Comparison of ENCODE assay signal across 10 mouse cellular contexts in the genomic region with DNA sequence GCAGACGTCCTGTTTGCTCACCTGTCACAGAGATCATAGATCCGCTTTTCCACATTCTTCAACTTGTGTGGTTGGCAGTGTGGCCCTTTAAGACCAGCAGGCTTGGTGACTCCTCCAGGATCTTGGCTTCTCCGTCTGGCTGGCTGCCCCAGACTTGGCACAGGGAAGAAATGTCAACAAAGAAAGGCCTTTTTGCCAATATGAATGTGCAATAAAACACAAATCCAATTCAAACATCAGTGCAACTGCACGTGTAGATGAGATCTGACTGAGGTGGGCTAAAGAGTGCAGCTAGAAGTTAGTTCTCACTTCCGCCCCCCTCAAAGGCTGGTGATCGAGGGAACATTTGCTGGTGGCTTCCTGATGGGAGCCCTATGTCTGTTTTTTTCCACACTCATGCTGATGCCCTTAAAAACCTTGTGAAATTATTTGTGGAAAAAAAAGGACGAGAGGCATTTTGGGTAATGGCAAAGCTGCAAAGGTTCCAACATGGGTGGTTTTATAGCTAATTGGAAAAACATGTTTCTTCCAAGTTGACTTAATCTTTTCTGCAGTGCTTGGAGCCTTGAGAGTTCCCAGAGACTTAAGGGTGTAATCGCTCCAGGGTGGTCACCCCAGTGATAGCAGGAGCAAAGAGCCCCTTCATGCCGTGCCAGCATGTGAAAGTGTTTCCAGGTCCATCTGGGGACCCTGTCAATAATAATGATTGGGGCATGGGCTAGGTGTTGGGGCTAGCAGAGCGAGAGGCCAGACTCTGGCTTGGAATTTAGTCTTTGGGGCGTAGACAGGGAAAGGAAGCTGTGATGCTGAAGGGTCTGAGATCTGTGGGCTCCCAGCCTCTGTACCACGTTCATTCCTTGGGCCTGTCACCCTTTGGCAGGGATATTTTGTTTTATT. TPM values are rescaled to one million over a fixed set of nuclear protein-coding genes. Genes with fewer than 3 reads are reported as not detected.
DNase-seq lines count a peak whose midpoint lies in the region; ATAC-seq and TF ChIP-seq lines count a peak whose summit lies in the region.
"Had no signal": no experiment of that assay in that cellular context is flagged by ENCODE, and none has a peak within 500 bp of the region (broad histone marks: within the 10 kb centered on the region; RNA-seq: fewer than 3 reads in every experiment).

No protein-coding gene starts in this region.

- no peak overlapping the region for H3K4me2 ChIP-seq in kidney, embryonic 14.5 days (replicated peaks; ENCODE audit: low read depth, low read length)

- no peak overlapping the region for H3K9ac ChIP-seq in kidney, embryonic 14.5 days (ENCODE audit: low read depth, low read length)

- DNase-seq in kidney, adult 11 months = peak; percentile 69
- DNase-seq in gastrocnemius, postnatal 14 days = peak; percentile 66
- DNase-seq in layer of hippocampus, adult 2 months (ENCODE audit: low spot score in 2 of 2) = peak; percentile 42 to 52
- DNase-seq in ovary, postnatal 10 days (ENCODE audit: low spot score) = peak; percentile 41
- DNase-seq in MN1 (ENCODE audit: low spot score) = no peak
- DNase-seq in T-cell, adult 2 months (ENCODE audit: low spot score) = no peak

- no peaks in the 10 kb centered on the region for H3K36me3 ChIP-seq in kidney, embryonic 14.5 days (ENCODE audit: control insufficient read depth, insufficient read depth, low read length)

- WGBS in kidney, embryonic 14.5 days = 67% methylated on average over 12 of the region's 12 CpGs

- intact Hi-C loops in gastrocnemius, postnatal 14 days (cut with DNase I; ENCODE audit: low total_unique reads) = no loop called here

- 0 out of 2 replicates have a peak, but pooled peaks cover 4% of the 10 kb centered on the region for H3K4me1 ChIP-seq in kidney, embryonic 14.5 days (ENCODE audit: control insufficient read depth, insufficient read depth, low read length)

- H3K27ac ChIP-seq in kidney, embryonic 14.5 days (ENCODE audit: low read depth, low read length) = no peak overlapping the region
- H3K27ac ChIP-seq in layer of hippocampus, adult 2 months = peak overlapping the region; percentile 5; the same call in 1 of the 2 replicates

- no peak for ATAC-seq in kidney, embryonic 14.5 days (ENCODE audit: low FRiP score, low TSS enrichment)
- peak; percentile 70 for ATAC-seq in cerebellum, adult (ENCODE audit: insufficient number of reproducible peaks, low FRiP score, low TSS enrichment)
- ATAC-seq: Patski had no signal

- no peak overlapping the region for H3K4me3 ChIP-seq in kidney, embryonic 14.5 days (ENCODE audit: low read length)
- no peak overlapping the region for H3K4me3 ChIP-seq in layer of hippocampus, adult 2 months

- TF ChIP-seq CTCF in layer of hippocampus, adult 2 months (conservative IDR thresholded peaks at IDR 0.05) = 0 out of 2 replicates have a peak, but pooled peaks have one; percentile 6

- no peaks in the 10 kb centered on the region for H3K9me3 ChIP-seq in kidney, embryonic 14.5 days (ENCODE audit: control insufficient read depth, low read length)

- H3K27me3 ChIP-seq in kidney, embryonic 14.5 days (ENCODE audit: control insufficient read depth, insufficient read depth, low read length) = no peaks in the 10 kb centered on the region
- H3K27me3 ChIP-seq: Patski had no signal

RNA-seq across cellular contexts. Expression of gene Rmi2, which starts 15.4 kb away (rescaled TPM):
- 6.0 and 6.2 TPM in 2 replicates for polyA plus RNA-seq in kidney, embryonic 14.5 days (2014; fragmentation: Nextera tagmentation; extraction: Ambion mirVana)
- total RNA-seq in gastrocnemius, postnatal 14 days (2021) = 1 to 10 TPM; 1.5 to 2.0 TPM
- total RNA-seq in layer of hippocampus, adult 2 months (2021) = under 1 TPM; 0.15 to 0.22 TPM

RNA-seq across cellular contexts. Expression of gene Gm11172, which starts 37.5 kb away (rescaled TPM):
- polyA plus RNA-seq in kidney, embryonic 14.5 days (2014; fragmentation: Nextera tagmentation; extraction: Ambion mirVana) = not detected in 2 replicates
- not detected for total RNA-seq in gastrocnemius, postnatal 14 days (2021)
- total RNA-seq in layer of hippocampus, adult 2 months (2021) = not detected
- polyA plus RNA-seq: neural tube, embryonic 11.5 days; Patski had no signal

RNA-seq across cellular contexts. Expression of gene Prm1, which starts 44.6 kb away (rescaled TPM):
- polyA plus RNA-seq in kidney, embryonic 14.5 days (2014; fragmentation: Nextera tagmentation; extraction: Ambion mirVana) = not detected in 2 replicates
- not detected for total RNA-seq in gastrocnemius, postnatal 14 days (2021)
- not detected for total RNA-seq in layer of hippocampus, adult 2 months (2021)
- polyA plus RNA-seq: neural tube, embryonic 11.5 days had no signal

RNA-seq across cellular contexts. Expression of gene Prm2, which starts 54.3 kb away (rescaled TPM):
- not detected in 2 replicates for polyA plus RNA-seq in kidney, embryonic 14.5 days (2014; fragmentation: Nextera tagmentation; extraction: Ambion mirVana)
- total RNA-seq in gastrocnemius, postnatal 14 days (2021) = not detected
- not detected for total RNA-seq in layer of hippocampus, adult 2 months (2021)
- polyA plus RNA-seq: neural tube, embryonic 11.5 days; Patski had no signal

RNA-seq across cellular contexts. Expression of gene Prm3, which starts 59.5 kb away (rescaled TPM):
- not detected in 2 replicates for polyA plus RNA-seq in kidney, embryonic 14.5 days (2014; fragmentation: Nextera tagmentation; extraction: Ambion mirVana)
- not detected for total RNA-seq in gastrocnemius, postnatal 14 days (2021)
- not detected for total RNA-seq in layer of hippocampus, adult 2 months (2021)
- polyA plus RNA-seq: neural tube, embryonic 11.5 days; Patski had no signal

Comparison
In these comparisons a context has a peak if more than half of its experiments do, and no peak if none do; other contexts are left out.
1. DNase-seq: peak in kidney, adult 11 months (single experiment), gastrocnemius, postnatal 14 days (single experiment), layer of hippocampus, adult 2 months (2 of 2) and ovary, postnatal 10 days (single experiment); none in MN1 (single experiment) and T-cell, adult 2 months (single experiment).